Mouse (Mus musculus) mouse trophoblast stem cell (cell line): Measurements from ENCODE around the gene Ier3.

ENCODE experiments used
- in situ Hi-C, 2 experiments: fragments of 300-500 bp; cut with MseI, MboI; formaldehyde crosslinking; loops; 2 replicates in 1 of 2; 3 replicates in 1 of 2; pipeline ENCODE4 v1.15.1; 2025

Ier3 gene

GRCm38 (mm10) chr17:35821439-35822430 lies at the start of gene Ier3:
TSS of gene Ier3 (plus strand) at chr17:35821684.
- in situ Hi-C loops: no loop called here

- in situ Hi-C loops: no loop called here
These were observed 44.5 kb upstream of the Ier3 start for GRCm38 (mm10) chr17:35776811-35777609.

GRCm38 (mm10) chr17:35778965-35779364 lies 42.5 kb upstream of the Ier3 start:
- in situ Hi-C loops: no loop called here

- in situ Hi-C loops: no loop called here
These were observed 41.8 kb upstream of the Ier3 start for GRCm38 (mm10) chr17:35779466-35780205.

- in situ Hi-C loops: no loop called here
These were observed 41.1 kb upstream of the Ier3 start for GRCm38 (mm10) chr17:35780362-35780761.

- in situ Hi-C loops: no loop called here
These were observed 39.1 kb upstream of the Ier3 start for GRCm38 (mm10) chr17:35782398-35782797.

GRCm38 (mm10) chr17:35782924-35783323 lies 38.6 kb upstream of the Ier3 start:
- in situ Hi-C loops: no loop called here

- in situ Hi-C loops: no loop called here
These were observed 37.5 kb upstream of the Ier3 start for GRCm38 (mm10) chr17:35783944-35784343.

GRCm38 (mm10) chr17:35785140-35785539 lies 36.3 kb upstream of the Ier3 start:
- in situ Hi-C loops: no loop called here

- in situ Hi-C loops: no loop called here
These were observed 34.0 kb upstream of the Ier3 start for GRCm38 (mm10) chr17:35787493-35787892.

- in situ Hi-C loops: no loop called here
These were observed 33.5 kb upstream of the Ier3 start for GRCm38 (mm10) chr17:35788025-35788424.

- in situ Hi-C loops: no loop called here
These were observed 30.6 kb upstream of the Ier3 start for GRCm38 (mm10) chr17:35790933-35791332.

- in situ Hi-C loops: no loop called here
These were observed 28.6 kb upstream of the Ier3 start for GRCm38 (mm10) chr17:35792837-35793236.

- in situ Hi-C loops: no loop called here
These were observed 26.4 kb upstream of the Ier3 start for GRCm38 (mm10) chr17:35795099-35795498.

GRCm38 (mm10) chr17:35795656-35796055 lies 25.8 kb upstream of the Ier3 start:
- in situ Hi-C loops: no loop called here

GRCm38 (mm10) chr17:35796835-35797234 lies 24.6 kb upstream of the Ier3 start:
- in situ Hi-C loops: no loop called here

- in situ Hi-C loops: no loop called here
These were observed 20.6 kb upstream of the Ier3 start for GRCm38 (mm10) chr17:35800905-35801304.

GRCm38 (mm10) chr17:35803020-35803419 lies 18.5 kb upstream of the Ier3 start:
- in situ Hi-C loops: no loop called here

- in situ Hi-C loops: no loop called here
These were observed 17.6 kb upstream of the Ier3 start for GRCm38 (mm10) chr17:35803858-35804399.

GRCm38 (mm10) chr17:35808073-35808472 lies 13.4 kb upstream of the Ier3 start:
- in situ Hi-C loops: no loop called here

GRCm38 (mm10) chr17:35809395-35809794 lies 12.1 kb upstream of the Ier3 start:
- in situ Hi-C loops: no loop called here
